Mouse (Mus musculus) kidney, postnatal 4 days (tissue): ENCODE data around the gene Lrpap1.

ENCODE experiments used
- DNase-seq, 2 experiments: peaks; one replicate each; pipeline ENCODE4 v3.0.0; 2021; ENCODE audit warnings: mixed read lengths in 2 of 2

Gene Lrpap1

GRCm38 (mm10) chr5:35104960-35105921 lies at the start of gene Lrpap1:
Lrpap1 (minus strand) TSS chr5:35105766.
- peak; percentile 95 to 96 for DNase-seq

- DNase-seq, result no peak
Measured at GRCm38 (mm10) chr5:35149939-35150338, 44.4 kb upstream of the Lrpap1 start.

- no peak for DNase-seq
Measured at GRCm38 (mm10) chr5:35149526-35149925, 44.0 kb upstream of the Lrpap1 start.

- no peak for DNase-seq
Measured at GRCm38 (mm10) chr5:35147963-35148767, 42.6 kb upstream of the Lrpap1 start.

GRCm38 (mm10) chr5:35147155-35147962 lies 41.8 kb upstream of the Lrpap1 start:
- DNase-seq, result no peak

GRCm38 (mm10) chr5:35146747-35147146 lies 41.2 kb upstream of the Lrpap1 start:
- DNase-seq, result no peak

- DNase-seq, result no peak
Measured at GRCm38 (mm10) chr5:35144716-35145115, 39.1 kb upstream of the Lrpap1 start.

GRCm38 (mm10) chr5:35143460-35144245 lies 38.1 kb upstream of the Lrpap1 start:
- no peak for DNase-seq

- no peak for DNase-seq
Measured at GRCm38 (mm10) chr5:35142910-35143309, 37.3 kb upstream of the Lrpap1 start.

GRCm38 (mm10) chr5:35141316-35141715 lies 35.8 kb upstream of the Lrpap1 start:
- DNase-seq, result no peak

GRCm38 (mm10) chr5:35138183-35138611 lies 32.6 kb upstream of the Lrpap1 start:
- no peak for DNase-seq

GRCm38 (mm10) chr5:35137510-35138182 lies 32.1 kb upstream of the Lrpap1 start:
- no peak for DNase-seq

- no peak for DNase-seq
Measured at GRCm38 (mm10) chr5:35135903-35136302, 30.3 kb upstream of the Lrpap1 start.

- DNase-seq, result no peak
Measured at GRCm38 (mm10) chr5:35134286-35134685, 28.7 kb upstream of the Lrpap1 start.

GRCm38 (mm10) chr5:35133468-35133867 lies 27.9 kb upstream of the Lrpap1 start:
- DNase-seq, result no peak

- no peak for DNase-seq
Measured at GRCm38 (mm10) chr5:35132278-35132980, 26.9 kb upstream of the Lrpap1 start.

GRCm38 (mm10) chr5:35131773-35132172 lies 26.2 kb upstream of the Lrpap1 start:
- DNase-seq, result peak; percentile 93

- DNase-seq, result peak in 1 of 2 experiments; percentile 18
Measured at GRCm38 (mm10) chr5:35131237-35131636, 25.7 kb upstream of the Lrpap1 start.

- no peak for DNase-seq
Measured at GRCm38 (mm10) chr5:35129767-35130191, 24.2 kb upstream of the Lrpap1 start.

- DNase-seq, result no peak
Measured at GRCm38 (mm10) chr5:35129208-35129607, 23.6 kb upstream of the Lrpap1 start.
